Comparison of ENCODE assay signal across 19 mouse cellular contexts in genomic region chr9:41138987-41139808, GRCm38 (mm10). TPM values are rescaled to one million over a fixed set of nuclear protein-coding genes. Genes with fewer than 3 reads are reported as not detected.
DNase-seq lines count a peak whose midpoint lies in the region; ATAC-seq and TF ChIP-seq lines count a peak whose summit lies in the region.
"Had no signal": no experiment of that assay in that cellular context is flagged by ENCODE, and none has a peak within 500 bp of the region (broad histone marks: within the 10 kb centered on the region; RNA-seq: fewer than 3 reads in every experiment).

No protein-coding gene starts in this region.

- TF ChIP-seq CTCF in cerebellum, adult 2 months (IDR thresholded peaks at IDR 0.05; ENCODE audit: borderline replicate concordance, insufficient read depth, low read depth, low read length) = no peak
- TF ChIP-seq CTCF in kidney, adult 2 months (conservative IDR thresholded peaks at IDR 0.05; ENCODE audit: insufficient read depth, insufficient read length, low read depth, low read length) = no peak

- H3K4me3 ChIP-seq in cerebellum, adult 2 months (replicated peaks; ENCODE audit: insufficient read depth, low read depth, low read length) = no peak overlapping the region
- no peak overlapping the region for H3K4me3 ChIP-seq in kidney, adult 2 months (ENCODE audit: insufficient read depth, low read depth, low read length)
- no peak overlapping the region for H3K4me3 ChIP-seq in kidney, embryonic 16.5 days (ENCODE audit: low read length)
- H3K4me3 ChIP-seq in midbrain, embryonic 16.5 days (ENCODE audit: low read depth, low read length) = no peak overlapping the region
- H3K4me3 ChIP-seq: limb, embryonic 15.5 days had no signal

- TF ChIP-seq POLR2A in cerebellum, adult 2 months (IDR thresholded peaks at IDR 0.05; ENCODE audit: borderline replicate concordance, insufficient read depth, low read length) = no peak
- TF ChIP-seq POLR2A in kidney, adult 2 months (IDR thresholded peaks at IDR 0.05; ENCODE audit: low read depth, low read length) = no peak

- peak overlapping the region; percentile 36; the same call in 1 of the 2 replicates for H3K27ac ChIP-seq in cerebellum, adult 2 months (ENCODE audit: insufficient read depth, low read length)
- no peak overlapping the region for H3K27ac ChIP-seq in kidney, adult 2 months (ENCODE audit: insufficient read depth, low read depth, low read length)
- H3K27ac ChIP-seq in kidney, embryonic 16.5 days (ENCODE audit: low read length) = no peak overlapping the region
- H3K27ac ChIP-seq in midbrain, embryonic 16.5 days (ENCODE audit: low read length) = no peak overlapping the region
- H3K27ac ChIP-seq: limb, embryonic 15.5 days had no signal

- no peak overlapping the region for H3K9ac ChIP-seq in kidney, embryonic 16.5 days (replicated peaks; ENCODE audit: low read length)
- H3K9ac ChIP-seq in midbrain, embryonic 16.5 days (ENCODE audit: low read depth, low read length) = no peak overlapping the region
- H3K9ac ChIP-seq: limb, embryonic 15.5 days had no signal

- peaks cover 33% of the 10 kb centered on the region for H3K4me1 ChIP-seq in cerebellum, adult 2 months (ENCODE audit: control insufficient read depth, insufficient read depth, low read length)
- H3K4me1 ChIP-seq in kidney, adult 2 months (ENCODE audit: control insufficient read depth, insufficient read depth, low read length) = peaks cover 6% of the 10 kb centered on the region
- H3K4me1 ChIP-seq in kidney, embryonic 16.5 days (ENCODE audit: insufficient read depth, low read length) = no peaks in the 10 kb centered on the region
- H3K4me1 ChIP-seq in midbrain, embryonic 16.5 days (ENCODE audit: control insufficient read depth, insufficient read depth, low read length) = no peaks in the 10 kb centered on the region

- WGBS in cerebellum, adult 2 months = 80% methylated on average over 6 of the region's 6 CpGs
- 70% methylated on average over 6 of the region's 6 CpGs for WGBS in kidney, adult 2 months
- 81% methylated on average over 6 of the region's 6 CpGs for WGBS in kidney, embryonic 16.5 days
- WGBS in midbrain, embryonic 16.5 days = 80% methylated on average over 6 of the region's 6 CpGs

- no peak overlapping the region for H3K4me2 ChIP-seq in kidney, embryonic 16.5 days (replicated peaks; ENCODE audit: low read depth, low read length)
- no peak overlapping the region for H3K4me2 ChIP-seq in midbrain, embryonic 16.5 days (ENCODE audit: low read length)
- H3K4me2 ChIP-seq: limb, embryonic 15.5 days had no signal

- no peaks in the 10 kb centered on the region for H3K9me3 ChIP-seq in kidney, embryonic 16.5 days (ENCODE audit: low read length)
- no peaks in the 10 kb centered on the region for H3K9me3 ChIP-seq in midbrain, embryonic 16.5 days (replicated peaks; ENCODE audit: control insufficient read depth, low read length, poor library complexity, severe bottlenecking)
- H3K9me3 ChIP-seq: limb, embryonic 15.5 days had no signal

- no peaks in the 10 kb centered on the region for H3K27me3 ChIP-seq in cerebellum, adult 2 months (ENCODE audit: control insufficient read depth, insufficient read depth, low read length)
- no peaks in the 10 kb centered on the region for H3K27me3 ChIP-seq in kidney, adult 2 months (replicated peaks; ENCODE audit: control insufficient read depth, insufficient read depth, low read length)
- no peaks in the 10 kb centered on the region for H3K27me3 ChIP-seq in kidney, embryonic 16.5 days (ENCODE audit: insufficient read depth, low read length)
- H3K27me3 ChIP-seq in midbrain, embryonic 16.5 days (ENCODE audit: control insufficient read depth, insufficient read depth, low read depth, low read length) = no peaks in the 10 kb centered on the region
- H3K27me3 ChIP-seq: limb, embryonic 15.5 days had no signal

- ATAC-seq in kidney, embryonic 16.5 days (ENCODE audit: low FRiP score, low TSS enrichment) = no peak
- peak; percentile 56 for ATAC-seq in megakaryocyte-erythroid progenitor cell, adult 5-6 weeks (replicated peaks; ENCODE audit: low FRiP score, low TSS enrichment, poor library complexity, severe bottlenecking)
- ATAC-seq in midbrain, embryonic 16.5 days = no peak
- ATAC-seq: hindbrain, embryonic 16.5 days; lung, postnatal 0 days had no signal

- H3K36me3 ChIP-seq in kidney, adult 2 months (ENCODE audit: control insufficient read depth, insufficient read depth, low read length) = no peaks in the 10 kb centered on the region
- H3K36me3 ChIP-seq in kidney, embryonic 16.5 days (ENCODE audit: insufficient read depth, low read length) = no peaks in the 10 kb centered on the region
- H3K36me3 ChIP-seq in midbrain, embryonic 16.5 days (ENCODE audit: control insufficient read depth, insufficient read depth, low read length) = no peaks in the 10 kb centered on the region
- H3K36me3 ChIP-seq: limb, embryonic 15.5 days had no signal

- no peak for DNase-seq in cerebellum, adult 2 months
- no peak for DNase-seq in cerebellum, adult 8-10 months
- peak; percentile 43 for DNase-seq in kidney, adult 2 months
- DNase-seq in induced T-regulatory cell, adult 2 months (ENCODE audit: low read depth) = peak; percentile 36
- DNase-seq in gastrocnemius, adult 18-20 months (ENCODE audit: low spot score) = no peak
- DNase-seq: adrenal gland, adult 8-10 months; cerebellum, adult 11 months; cerebellum, postnatal 25 days; embryo, embryonic 11 days; kidney, adult 18-20 months; kidney, postnatal 25 days; right cerebral cortex, postnatal 25 days; thymus, postnatal 36 days had no signal

RNA-seq across cellular contexts. Expression of gene Ubash3b, which starts 22.3 kb away (rescaled TPM):
- polyA plus RNA-seq in cerebellum, adult 2 months (2012; rRNA removed) = 39.3 and 48.8 TPM in 2 replicates
- polyA plus RNA-seq in kidney, adult 2 months (2012; rRNA removed) = 2.3 and 2.9 TPM in 2 replicates
- 6.8 and 7.5 TPM in 2 replicates for polyA plus RNA-seq in kidney, embryonic 16.5 days (2015; fragmentation: Nextera tagmentation; extraction: Ambion mirVana)
- 5.6 and 13.3 TPM in 2 replicates for total RNA-seq in megakaryocyte-erythroid progenitor cell, adult 5-6 weeks (2014; fragmentation: Nextera tagmentation)
- total RNA-seq in megakaryocyte-erythroid progenitor cell, adult 5-6 weeks (2017) = 3.7 and 4.0 TPM in 2 replicates
- under 1 TPM; 0.25 to 0.69 TPM for total RNA-seq in gastrocnemius, adult 18-20 months (2021)
- polyA plus RNA-seq in midbrain, embryonic 16.5 days (2015; fragmentation: Nextera tagmentation; extraction: Ambion mirVana) = 23.2 and 24.2 TPM in 2 replicates

Comparison
In these comparisons a context has a peak if more than half of its experiments do, and no peak if none do; other contexts are left out.
1. DNase-seq: peak in kidney, adult 2 months (single experiment) and induced T-regulatory cell, adult 2 months (single experiment); none in cerebellum, adult 2 months (0 of 2), cerebellum, adult 8-10 months (single experiment) and gastrocnemius, adult 18-20 months (single experiment).